ENCODE assay signal across 22 mouse cellular contexts in genomic region chr3:27751156-27751555, GRCm38 (mm10). TPM values are rescaled to one million over a fixed set of nuclear protein-coding genes. Genes with fewer than 3 reads are reported as not detected.
A peak's percentile ranks its signal among the peaks of the same experiment; 100 is the strongest.
DNase-seq lines count a peak whose midpoint lies in the region; ATAC-seq and TF ChIP-seq lines count a peak whose summit lies in the region.
"Had no signal": no experiment of that assay in that cellular context is flagged by ENCODE, and none has a peak within 500 bp of the region (broad histone marks: within the 10 kb centered on the region; RNA-seq: fewer than 3 reads in every experiment).

No protein-coding gene starts in this region.

- no peaks in the 10 kb centered on the region for H3K36me3 ChIP-seq in liver, embryonic 14.5 days (replicated peaks; ENCODE audit: control insufficient read depth, insufficient read depth, low read depth)
- H3K36me3 ChIP-seq: limb, embryonic 10.5 days; midbrain, embryonic 15.5 days; neural tube, embryonic 12.5 days had no signal

- WGBS in liver, embryonic 14.5 days (ENCODE audit: insufficient replicate concordance), result 47% methylated on average over 5 of the region's 5 CpGs

- no peak for TF ChIP-seq CTCF in liver, embryonic 14.5 days (IDR thresholded peaks at IDR 0.05; ENCODE audit: low read depth)

- peaks cover 0 to 7% of the 10 kb centered on the region in 2 experiments; a peak in 1 of 4 replicates for H3K4me1 ChIP-seq in liver, embryonic 14.5 days (replicated peaks; ENCODE audit: control insufficient read depth in 2 of 2, insufficient read depth in 2 of 2, low read length in 1 of 2)
- H3K4me1 ChIP-seq: forebrain, embryonic 13.5 days; limb, embryonic 10.5 days; midbrain, embryonic 15.5 days; neural tube, embryonic 12.5 days had no signal

- H3K27ac ChIP-seq in liver, embryonic 14.5 days, result no peak overlapping the region
- H3K27ac ChIP-seq: forebrain, embryonic 13.5 days; hindbrain, embryonic 14.5 days; limb, embryonic 10.5 days; midbrain, embryonic 15.5 days; neural tube, embryonic 12.5 days had no signal

- ATAC-seq in liver, embryonic 14.5 days (ENCODE audit: insufficient read depth), result peak; percentile 33; the same call in 1 of the 2 replicates
- peak; percentile 84 for ATAC-seq in granulocyte monocyte progenitor cell, adult 5-6 weeks (replicated peaks; ENCODE audit: poor library complexity, severe bottlenecking)
- ATAC-seq in megakaryocyte, adult 5-6 weeks (ENCODE audit: poor library complexity, severe bottlenecking), result peak; percentile 59
- ATAC-seq: forebrain, embryonic 13.5 days; inflammation-experienced regulatory T-cells, adult 6 months; midbrain, embryonic 15.5 days had no signal

- H3K9me3 ChIP-seq in liver, embryonic 14.5 days (ENCODE audit: control insufficient read depth, low read length), result no peaks in the 10 kb centered on the region
- H3K9me3 ChIP-seq: forebrain, embryonic 13.5 days; limb, embryonic 10.5 days; midbrain, embryonic 15.5 days; neural tube, embryonic 12.5 days had no signal

- no peak overlapping the region for H3K9ac ChIP-seq in liver, embryonic 14.5 days (replicated peaks)
- H3K9ac ChIP-seq: forebrain, embryonic 13.5 days; hindbrain, embryonic 14.5 days; midbrain, embryonic 15.5 days; neural tube, embryonic 12.5 days had no signal

- H3K27me3 ChIP-seq in liver, embryonic 14.5 days (ENCODE audit: control insufficient read depth, insufficient read depth, low read length), result no peaks in the 10 kb centered on the region
- H3K27me3 ChIP-seq: forebrain, embryonic 13.5 days; midbrain, embryonic 15.5 days; neural tube, embryonic 12.5 days had no signal

- DNase-seq in liver, embryonic 14.5 days (ENCODE audit: low read depth in 3 of 3, low spot score in 3 of 3), result no peak
- DNase-seq in liver (no peak), 416B (ENCODE audit: low read depth) (peak; percentile 69)
- DNase-seq in left cerebral cortex, adult 9 months (ENCODE audit: low spot score in 2 of 2), result no peak
- DNase-seq in layer of hippocampus, adult 9-11 months, result no peak
- DNase-seq: B cell, adult 2 months; cerebellum, adult 8-10 months; cerebellum, postnatal 36 days; gastrocnemius, postnatal 36 days; heart, postnatal 4 days; kidney, adult 9 months; kidney, postnatal 36 days; thymus, postnatal 36 days had no signal

- no peak for TF ChIP-seq EP300 in liver, embryonic 14.5 days (IDR thresholded peaks at IDR 0.05; ENCODE audit: low read depth)

- no peak overlapping the region for H3K4me2 ChIP-seq in liver, embryonic 14.5 days (ENCODE audit: low read depth)
- H3K4me2 ChIP-seq: forebrain, embryonic 13.5 days; hindbrain, embryonic 14.5 days; midbrain, embryonic 15.5 days; neural tube, embryonic 12.5 days had no signal

- H3K4me3 ChIP-seq in liver, embryonic 14.5 days (ENCODE audit: insufficient read depth in 1 of 2, low read depth in 2 of 2, low read length in 2 of 2), result no peak overlapping the region
- H3K4me3 ChIP-seq: forebrain, embryonic 13.5 days; limb, embryonic 10.5 days; midbrain, embryonic 15.5 days; neural tube, embryonic 12.5 days had no signal

RNA-seq across cellular contexts. Expression of gene Fndc3b, which starts 40.0 kb away (rescaled TPM):
- polyA plus RNA-seq in liver, embryonic 14.5 days (2012; rRNA removed), result 3.3 and 4.2 TPM in 2 replicates
- polyA plus RNA-seq in liver, embryonic 14.5 days (2014; fragmentation: Nextera tagmentation; extraction: Ambion mirVana), result 5.5 and 5.6 TPM in 2 replicates
- 48.8 and 58.5 TPM in 2 replicates for total RNA-seq in granulocyte monocyte progenitor cell, adult 5-6 weeks (2014; fragmentation: Nextera tagmentation)
- total RNA-seq in granulocyte monocyte progenitor cell, adult 5-6 weeks (2017), result 21.3 and 24.0 TPM in 2 replicates
- 23.6 and 29.8 TPM in 2 replicates for total RNA-seq in megakaryocyte, adult 5-6 weeks (2015)
- 13.0 and 13.9 TPM in 2 replicates for total RNA-seq in megakaryocyte, adult 5-6 weeks (2017)
- total RNA-seq: MEL had no signal

Comparison
In these comparisons a context has a peak if more than half of its experiments do, and no peak if none do; other contexts are left out.
1. ATAC-seq: peak in every context shown above with its lines; median percentile 84 in granulocyte monocyte progenitor cell, adult 5-6 weeks; 59 in megakaryocyte, adult 5-6 weeks; 33 in liver, embryonic 14.5 days.